Mouse (Mus musculus) embryo, embryonic 11.5 days (tissue): ENCODE measurements around the gene Gmppa.
A peak's percentile ranks its signal among the peaks of the same experiment; 100 is the strongest.

Experiments used
- DNase-seq: peaks from one replicate; pipeline ENCODE4 v3.0.0-alpha.2; 2012; ENCODE audit warnings: low read depth, low spot score

Gmppa gene

DNA sequence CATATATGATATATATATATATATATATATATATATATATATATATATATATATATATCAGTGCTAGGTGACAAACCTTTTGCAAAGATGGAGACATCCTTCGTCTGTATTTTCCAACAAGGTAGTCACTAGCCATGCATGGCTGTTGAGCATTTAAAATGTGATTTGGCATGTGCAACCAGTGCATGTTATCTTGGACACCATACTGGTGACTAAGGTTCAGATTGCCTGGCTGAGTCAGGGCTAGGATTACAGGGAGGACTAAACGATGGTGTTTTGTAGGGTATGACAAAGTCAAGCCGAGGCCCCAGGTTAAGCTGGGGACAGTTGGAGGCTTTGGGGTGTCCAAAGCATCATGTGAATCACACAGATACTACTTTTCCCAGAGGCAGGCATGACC is 19.7 kb downstream of the Gmppa start:
- no peak for DNase-seq

DNA sequence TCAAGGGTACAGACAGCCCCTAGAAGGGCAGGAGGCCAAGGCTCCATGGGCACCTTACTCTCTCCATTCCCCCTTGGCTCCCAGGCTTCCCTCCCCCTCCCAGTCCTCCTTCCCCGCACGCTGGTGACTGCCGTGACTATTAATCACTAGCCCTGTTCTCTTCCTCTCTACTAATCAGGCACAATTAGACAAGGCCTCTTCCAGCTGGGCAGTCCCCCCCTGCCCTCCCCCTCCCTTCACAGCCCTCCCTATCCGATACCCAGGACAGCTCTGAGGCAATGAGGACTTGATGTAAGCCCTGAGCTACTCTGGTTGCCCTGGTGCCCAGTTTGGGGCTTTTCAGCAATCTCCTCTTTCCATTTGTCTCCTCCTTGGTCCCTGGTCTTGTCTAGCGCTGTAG is 20.2 kb downstream of the Gmppa start:
- DNase-seq: no peak

DNA sequence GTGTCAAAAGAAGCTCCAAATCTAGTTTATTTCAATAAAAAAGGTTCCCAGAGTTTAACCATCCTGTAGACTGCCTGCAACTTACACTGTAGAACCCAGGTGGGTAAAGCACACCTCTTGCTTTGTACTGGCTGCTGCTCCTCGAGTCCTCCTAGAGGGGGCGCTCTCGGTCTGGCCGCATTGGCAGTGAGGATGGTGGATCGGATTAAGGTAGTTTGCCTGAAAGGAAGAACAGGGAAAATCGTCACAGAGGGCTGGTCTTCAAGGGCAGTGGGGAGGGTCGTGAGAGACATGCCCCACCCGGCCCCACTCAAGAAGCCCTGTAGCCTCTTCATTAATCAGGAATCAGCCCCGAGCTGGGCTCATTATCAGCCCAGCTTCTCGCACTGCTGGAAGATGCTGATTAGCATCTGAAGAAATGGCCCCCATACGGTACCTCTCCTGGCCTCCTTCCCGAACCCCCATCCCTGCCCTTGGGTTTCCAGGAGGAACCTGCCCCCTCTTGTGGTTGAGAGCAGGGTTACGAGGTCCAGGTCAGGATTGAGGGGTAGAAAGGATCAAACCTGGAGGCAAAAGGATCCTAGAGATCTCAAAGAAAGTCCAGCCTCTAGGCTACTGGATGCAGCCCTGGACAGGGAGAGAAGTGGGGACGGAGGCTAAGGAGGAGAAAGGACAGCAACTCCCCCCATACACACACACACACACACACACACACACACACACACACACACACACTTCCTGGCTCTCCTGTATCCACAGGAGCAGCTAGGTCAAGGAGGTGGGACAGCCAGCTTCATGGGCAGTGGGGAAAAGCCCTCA is 21.2 kb downstream of the Gmppa start:
- no peak for DNase-seq

DNA sequence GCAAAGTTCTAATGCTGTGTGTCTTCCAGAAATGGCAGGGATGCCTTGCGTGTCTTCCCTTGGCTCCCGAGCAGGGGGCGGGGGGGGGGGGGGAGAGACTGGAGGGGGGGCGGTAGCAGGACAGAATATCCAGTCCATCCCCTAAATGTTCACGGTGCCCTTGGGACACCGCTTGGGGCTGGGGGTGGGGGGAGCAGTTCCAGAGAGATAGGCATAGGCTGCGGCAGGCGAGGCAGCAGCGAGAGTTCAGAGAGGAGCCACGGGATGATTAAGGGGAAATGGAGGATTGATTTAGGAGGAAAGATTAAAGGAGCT is 21.9 kb downstream of the Gmppa start:
- no peak for DNase-seq

DNA sequence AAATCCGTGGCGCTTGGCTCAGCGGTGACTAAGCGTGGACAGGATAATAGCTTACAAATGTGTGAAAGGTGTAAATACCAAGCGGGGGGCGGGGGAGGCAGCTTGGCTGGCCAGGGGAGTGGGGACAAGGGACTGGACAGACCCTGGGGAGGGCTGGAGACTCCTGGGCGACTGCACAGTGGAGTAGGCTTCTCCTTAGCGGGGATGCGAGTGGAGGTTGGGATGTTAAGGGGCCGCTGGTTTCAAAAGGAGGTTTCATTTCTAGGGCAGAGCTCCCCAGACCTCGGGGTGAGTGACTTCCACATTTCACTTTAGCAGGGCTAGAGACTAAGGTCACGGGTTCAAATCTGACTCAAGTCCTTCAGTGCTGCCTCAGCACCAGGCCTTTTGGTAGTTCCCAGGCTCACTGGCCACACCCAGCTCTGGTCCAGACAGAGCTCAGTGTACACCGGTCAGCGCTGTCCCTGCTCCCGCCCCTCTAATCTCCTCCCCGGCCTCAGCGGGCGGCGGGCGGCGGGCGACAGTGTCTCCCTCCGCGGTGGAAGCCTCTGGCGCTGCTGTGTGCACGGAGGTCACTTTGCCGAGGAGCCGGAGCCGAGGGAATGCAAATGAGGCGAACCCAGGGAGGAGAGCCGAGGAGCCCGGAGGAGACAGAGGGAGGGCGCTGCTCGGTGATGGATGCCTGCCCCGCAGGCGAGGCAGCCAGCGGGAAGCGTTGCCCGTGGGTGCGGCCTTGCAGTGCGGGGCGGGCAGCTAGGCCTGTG is 22.5 kb downstream of the Gmppa start:
- DNase-seq: no peak

DNA sequence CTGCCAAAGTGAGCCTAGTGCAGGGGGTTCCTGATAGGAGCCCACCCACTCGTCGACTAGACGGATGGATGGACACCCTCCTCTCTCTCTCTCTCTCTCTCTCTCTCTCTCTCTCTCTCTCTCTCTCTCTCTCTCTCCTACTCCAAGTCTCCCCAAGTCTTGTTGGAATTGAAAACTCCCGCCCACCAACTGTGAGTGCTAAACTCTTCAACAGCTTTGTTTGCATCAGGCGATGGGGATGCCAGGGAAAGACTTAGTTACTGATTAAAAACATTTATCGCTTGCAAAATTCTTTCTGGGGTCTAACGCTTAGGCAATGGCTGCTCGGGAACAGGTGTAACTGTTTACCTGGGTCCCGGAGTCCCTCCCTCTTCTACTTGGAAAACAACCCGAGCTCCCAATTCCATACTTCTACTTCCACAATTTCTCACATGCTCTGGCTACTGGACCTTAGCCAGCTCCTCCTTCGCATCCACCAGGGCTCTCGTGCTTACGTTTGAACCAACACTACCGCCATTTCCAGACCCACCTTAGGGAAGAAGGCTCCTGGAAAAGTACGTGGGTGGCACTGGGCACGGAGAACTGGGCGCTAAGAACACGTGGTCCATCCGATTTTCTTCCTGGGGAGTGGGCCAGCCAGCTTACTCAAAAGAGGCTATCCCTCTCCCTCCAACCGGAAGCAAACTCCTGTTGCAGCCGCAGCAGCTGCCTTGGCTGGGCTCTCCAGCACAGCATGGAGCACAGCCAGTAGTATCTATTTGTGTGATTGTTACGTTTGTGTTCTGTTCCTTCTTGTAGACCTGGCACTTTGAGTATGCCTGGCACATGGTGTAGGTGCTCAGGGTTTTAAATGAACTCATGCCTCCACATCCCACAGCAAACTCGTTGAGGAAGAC is 23.3 kb downstream of the Gmppa start:
- DNase-seq: no peak

DNA sequence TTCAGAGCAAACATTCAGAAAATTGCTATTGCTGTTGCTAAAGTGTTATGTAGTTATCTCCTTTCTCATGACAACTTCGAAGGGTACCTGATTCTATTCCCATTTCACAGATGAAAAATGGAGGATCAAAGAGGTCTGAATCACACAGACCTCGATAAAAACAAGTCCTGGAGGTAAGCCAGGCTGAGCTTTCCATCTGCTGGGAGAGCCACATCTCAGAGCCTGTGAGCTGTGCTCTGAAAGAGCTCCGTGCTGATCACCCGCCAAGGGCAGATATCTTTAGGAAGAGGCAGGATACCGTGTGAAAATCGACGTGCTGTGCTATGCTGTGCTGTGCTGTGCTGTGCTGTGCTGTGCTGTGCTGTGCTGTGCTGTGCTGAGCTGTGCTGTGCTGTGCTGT is 24.6 kb downstream of the Gmppa start:
- DNase-seq: no peak

DNA sequence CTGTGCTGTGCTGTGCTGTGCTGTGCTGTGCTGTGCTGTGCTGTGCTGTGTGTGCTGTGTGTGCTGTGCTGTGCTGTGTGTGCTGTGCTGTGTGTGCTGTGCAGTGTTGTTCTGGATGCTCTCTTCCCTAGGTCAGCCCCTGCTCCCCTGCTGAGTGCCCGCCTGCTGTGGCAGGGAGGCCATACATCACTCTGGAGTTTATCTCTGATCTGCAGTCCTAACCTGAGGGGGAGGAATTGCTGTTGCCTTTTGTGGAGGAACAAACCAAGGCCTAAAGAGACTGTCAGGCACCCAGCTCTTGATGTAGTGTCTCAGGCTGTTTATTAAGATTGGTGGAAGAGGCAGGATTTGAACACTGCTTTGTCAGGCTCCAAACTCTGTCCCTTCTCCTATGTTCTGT is 26.9 kb downstream of the Gmppa start:
- no peak for DNase-seq

DNA sequence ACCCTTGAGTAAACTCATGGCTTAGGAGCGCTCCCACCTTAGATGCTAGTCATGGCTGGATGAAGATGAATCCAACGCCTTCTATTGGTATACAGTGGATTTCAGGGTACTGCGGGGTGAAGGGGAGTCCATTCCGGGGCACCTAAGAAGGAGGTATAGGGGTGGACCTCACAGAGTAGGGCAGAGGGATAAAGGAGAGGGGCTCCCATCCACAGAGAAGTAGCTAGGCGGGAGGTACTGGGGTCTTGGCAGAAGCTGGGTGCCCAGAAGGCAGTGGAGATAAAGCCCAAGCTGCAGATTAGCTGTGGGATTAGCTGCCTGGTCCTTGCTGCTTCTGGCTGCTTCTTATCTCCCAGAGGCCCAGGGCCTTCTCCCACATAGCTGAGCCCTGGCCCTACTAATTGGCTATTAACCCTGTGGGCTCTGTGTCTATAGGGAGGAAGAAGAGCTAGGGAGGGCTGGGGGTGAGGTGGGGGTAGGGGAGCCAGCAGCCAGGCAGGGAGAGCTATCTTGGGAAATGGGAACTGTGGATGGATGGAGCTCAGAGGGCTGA is 28.0 kb downstream of the Gmppa start:
- DNase-seq: no peak

DNA sequence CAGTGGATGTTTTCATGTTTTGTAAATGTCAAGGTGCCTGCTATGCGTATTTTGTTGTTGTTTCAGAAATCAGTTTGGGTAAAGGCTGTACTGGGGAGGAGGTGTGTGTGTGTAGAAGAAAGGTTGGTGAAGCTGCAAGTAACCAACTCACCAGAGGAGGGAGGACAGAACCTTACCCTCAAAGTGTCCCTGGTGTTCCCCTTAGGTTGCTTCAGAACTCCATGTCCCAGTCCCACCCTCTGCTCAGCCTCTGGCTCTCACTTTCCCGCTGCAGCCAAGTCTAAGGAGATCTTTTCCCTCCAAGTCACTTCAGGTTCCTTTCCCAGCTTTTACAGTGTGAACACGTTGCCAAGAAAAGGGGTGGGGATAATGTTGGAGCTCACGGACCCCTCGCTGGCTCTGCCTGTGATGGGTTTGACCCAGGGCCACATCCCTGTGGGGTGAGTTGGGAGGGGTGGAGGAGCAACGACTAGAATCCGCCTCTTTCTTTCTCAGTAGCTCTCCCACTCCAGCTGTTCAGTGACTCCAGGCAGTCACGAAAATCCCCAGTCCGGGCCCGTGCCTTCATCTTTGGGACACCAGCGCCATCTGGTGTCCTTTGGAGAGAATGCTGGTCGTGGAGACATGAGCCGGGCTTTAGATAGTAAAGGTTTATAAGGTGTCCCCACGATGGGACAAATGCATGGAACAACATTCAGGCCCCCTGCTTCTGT is 31.6 kb downstream of the Gmppa start:
- peak; percentile 79 for DNase-seq

DNA sequence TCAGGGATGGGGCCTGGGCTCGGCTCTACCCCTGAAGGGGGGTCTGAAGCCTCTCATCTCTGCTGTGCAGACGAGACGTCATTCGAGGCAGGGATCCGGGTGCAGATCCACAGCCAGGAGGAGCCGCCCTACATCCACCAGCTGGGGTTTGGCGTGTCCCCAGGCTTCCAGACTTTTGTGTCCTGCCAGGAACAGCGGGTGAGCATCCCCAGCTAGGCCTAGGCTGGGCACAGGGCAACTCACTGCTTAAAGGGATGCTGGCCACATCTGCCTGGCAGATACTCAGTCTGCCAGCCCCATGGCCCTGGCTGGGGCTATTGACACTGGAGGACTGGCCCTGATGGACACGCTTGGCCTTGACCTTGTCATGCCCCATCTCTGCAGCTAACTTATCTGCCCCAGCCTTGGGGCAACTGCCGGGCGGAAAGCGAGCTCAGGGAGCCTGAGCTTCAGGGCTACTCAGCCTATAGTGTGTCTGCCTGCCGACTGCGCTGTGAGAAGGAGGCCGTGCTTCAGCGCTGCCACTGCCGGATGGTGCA is 33.6 kb downstream of the Gmppa start:
- no peak for DNase-seq

DNA sequence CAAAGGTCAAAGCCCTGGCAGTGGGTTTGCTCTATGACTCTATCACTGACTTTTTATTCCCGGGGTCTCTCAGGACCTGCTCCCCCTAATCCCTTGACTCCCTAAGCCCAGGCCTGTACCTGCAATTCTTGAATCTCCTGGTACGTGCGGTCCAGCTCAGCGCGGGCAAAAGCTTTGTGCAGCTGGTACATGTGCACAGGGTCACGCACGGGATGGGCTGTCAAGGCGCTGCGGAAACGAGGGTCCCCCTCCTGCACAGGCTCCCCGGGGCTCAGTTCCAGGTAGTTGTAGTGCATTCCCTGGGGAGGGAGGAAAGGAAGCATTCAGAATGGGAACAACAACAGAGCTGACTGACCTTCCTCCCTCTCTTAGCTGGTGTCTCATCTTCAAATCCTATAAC is 40.7 kb downstream of the Gmppa start:
- no peak for DNase-seq

DNA sequence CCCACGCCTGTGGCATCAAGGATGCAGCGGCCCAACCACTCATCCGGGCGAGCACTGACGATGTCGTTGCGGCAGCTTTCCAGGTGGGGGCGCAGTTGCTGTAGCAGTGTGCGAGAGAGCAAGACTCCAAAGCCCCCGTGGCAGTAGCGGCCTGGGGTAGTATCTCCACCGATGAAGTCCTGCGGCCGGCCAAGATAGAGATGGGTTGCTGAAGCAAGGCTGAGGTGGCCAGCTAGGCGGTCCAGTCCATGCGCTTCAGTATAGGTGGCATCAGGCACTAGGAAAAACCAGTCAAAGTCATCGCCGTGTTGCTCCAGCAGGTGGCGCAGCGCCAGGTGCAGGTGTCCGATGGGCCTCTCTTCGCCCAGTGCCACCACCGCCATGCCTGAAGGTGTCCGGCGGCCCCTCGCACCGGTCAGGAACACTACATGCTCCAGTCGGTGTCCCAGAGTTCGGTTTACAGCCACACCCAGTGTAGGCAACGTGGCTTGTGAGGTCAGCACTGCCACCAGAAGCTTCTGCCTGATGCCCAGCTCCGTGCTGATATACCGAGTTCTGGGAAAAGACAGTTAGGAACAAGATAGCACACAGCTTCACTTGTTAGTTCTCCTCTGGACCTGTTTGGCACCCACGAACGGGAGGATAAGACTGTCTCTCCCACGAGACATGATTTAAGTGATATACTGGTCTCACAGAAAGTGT is 41.7 kb downstream of the Gmppa start:
- no peak for DNase-seq

DNA sequence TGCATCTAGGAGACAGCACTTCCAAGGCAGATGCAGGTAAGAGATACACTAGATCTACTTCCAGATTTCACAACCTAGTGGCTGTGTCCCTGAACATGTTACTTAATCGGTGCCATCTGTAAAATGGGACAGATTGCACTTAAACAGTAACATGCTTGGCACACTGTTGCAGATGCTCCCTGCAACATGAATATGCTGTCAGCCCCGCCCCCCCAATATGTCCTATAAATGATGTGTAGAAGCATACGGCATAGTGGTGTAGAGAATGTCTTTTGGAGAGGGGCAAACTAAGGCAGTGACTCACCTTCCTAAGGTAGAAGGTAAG is 42.2 kb downstream of the Gmppa start:
- DNase-seq: no peak

DNA sequence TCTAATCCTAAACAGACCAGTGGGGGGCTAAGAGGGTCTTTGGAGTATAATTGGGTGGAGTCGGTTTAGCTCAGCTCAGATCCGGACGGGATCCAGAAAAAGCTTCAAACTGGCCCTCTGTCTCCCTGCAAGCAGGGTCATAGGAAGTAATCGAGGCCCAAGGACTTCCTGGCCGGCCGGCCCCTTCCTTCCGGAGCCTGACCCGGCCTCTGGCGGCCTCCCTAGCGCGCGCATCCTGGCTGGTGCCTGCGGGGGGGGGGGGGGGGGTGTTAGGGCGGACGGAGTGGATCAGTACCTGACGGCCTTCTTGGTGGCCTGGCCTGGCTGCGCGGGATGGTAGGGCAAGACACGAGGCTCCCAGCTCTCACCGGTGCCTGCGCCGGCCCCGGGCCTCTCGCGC is 42.8 kb downstream of the Gmppa start:
- no peak for DNase-seq

DNA sequence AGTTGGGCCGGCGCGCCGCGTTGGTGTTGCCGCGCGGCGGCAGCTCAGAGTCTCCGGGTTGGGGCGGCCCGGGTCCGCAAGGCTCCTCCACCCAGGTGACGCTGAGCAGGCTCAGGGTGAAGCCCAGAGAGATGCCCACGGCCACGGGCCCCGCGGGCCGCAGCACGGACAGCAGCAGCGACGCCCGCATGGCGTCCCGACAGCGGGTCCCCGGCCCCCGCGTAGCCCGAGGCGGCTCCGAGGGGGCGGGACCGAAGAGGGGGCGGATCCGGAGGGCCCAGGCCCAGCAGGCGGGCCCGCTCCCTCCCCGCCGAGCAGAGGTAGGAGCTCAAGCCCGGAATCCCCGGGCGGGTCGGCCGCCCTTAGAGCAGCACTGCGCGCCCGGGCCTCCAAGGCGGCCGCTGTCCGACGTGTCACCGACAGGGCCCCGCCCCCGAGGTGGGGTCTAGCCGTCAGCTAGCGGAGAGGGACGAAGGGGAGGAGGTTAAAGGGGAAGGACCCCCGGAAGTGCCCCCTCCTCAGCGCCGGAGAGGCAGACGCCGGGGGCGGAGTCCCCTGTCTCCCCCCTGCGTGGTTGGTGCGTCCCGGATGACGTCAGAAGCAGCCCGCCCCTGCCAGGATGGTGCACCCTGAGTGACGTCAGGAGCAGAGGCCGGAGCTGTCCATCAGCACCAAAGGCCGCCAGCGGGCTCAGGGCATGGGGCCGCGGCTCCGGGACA is 43.3 kb downstream of the Gmppa start, which contains the start of the genes Chpf and Tmem198:
Gene Chpf (minus strand): TSS at position 392 of the 719 bp plus-strand sequence.
Gene Tmem198 (plus strand): TSS at position 617 of the 719 bp plus-strand sequence.
- peak; percentile 96 for DNase-seq

DNA sequence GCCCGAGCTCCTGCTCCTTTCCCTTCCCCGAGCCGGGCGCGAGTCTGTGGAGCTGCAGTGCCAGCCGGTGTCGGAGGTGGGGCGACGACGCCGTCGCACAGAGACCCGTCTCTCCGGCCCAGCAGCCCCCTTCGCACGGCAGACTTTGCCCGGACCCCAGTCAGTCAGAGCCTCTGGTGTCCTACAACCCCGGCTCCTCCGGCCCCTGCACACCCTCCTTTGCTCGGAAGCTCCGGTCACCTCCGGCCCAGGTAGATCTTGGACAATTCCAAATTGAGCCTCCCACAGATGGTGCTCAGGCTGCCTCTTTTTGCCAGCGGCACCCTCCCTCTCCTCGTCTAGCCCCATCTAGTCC is 43.9 kb downstream of the Gmppa start:
- no peak for DNase-seq

DNA sequence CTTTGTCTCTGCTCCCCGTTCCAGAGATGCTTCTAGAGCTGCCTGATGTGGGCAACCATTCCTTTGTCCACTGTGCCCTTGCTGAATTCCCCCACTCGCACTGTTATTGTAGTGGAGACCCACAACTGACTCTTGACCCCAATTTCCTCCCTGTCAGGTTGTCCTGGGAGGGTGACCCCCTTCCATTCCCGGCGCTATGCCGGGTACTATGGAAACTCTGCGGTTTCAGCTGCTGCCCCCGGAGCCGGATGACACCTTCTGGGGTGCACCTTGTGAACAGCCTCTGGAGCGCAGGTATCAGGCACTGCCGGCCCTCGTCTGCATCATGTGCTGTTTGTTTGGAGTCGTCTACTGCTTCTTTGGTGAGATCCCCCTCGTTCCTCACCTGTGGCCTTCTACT is 44.3 kb downstream of the Gmppa start:
- DNase-seq: no peak

DNA sequence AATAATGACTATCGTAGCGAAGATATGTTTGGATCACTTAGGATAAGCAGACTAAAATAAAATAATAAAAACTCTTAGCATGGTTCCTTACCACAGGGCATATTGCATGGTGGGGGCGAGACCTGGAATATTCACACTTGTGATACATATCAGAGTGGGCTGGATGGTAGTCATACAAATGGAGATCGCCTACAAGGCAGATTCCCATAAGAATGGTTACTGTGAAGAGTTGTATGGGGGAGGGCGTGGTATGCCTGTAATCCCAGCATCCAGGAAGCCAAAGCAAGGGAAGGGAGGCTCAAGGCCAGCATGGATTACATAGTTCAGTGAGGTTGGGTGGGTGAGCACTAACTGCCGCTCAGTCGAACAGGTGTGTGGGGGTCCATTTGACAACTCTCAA is 45.0 kb downstream of the Gmppa start:
- DNase-seq: no peak

DNA sequence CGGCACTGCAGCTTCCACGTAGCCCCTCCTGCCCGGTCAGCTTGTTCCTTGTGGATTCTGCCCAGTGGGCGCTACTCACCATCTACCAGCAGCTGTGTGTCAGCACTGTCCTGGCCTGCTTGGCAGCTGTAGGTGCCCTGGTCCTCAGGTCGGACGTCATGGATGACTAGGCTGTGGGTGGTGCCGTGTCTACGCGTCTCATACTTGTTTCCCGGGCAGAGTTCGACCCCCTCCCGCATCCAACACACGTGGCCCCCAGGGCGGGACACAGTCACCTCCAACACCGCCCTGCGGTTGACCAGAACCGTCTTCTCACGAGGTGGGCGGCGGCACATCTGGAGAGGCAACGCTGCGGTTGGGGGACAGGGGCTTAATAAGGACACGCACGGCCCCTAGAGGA is 50.8 kb downstream of the Gmppa start:
- no peak for DNase-seq
